19 mouse cellular contexts compared by ENCODE assay signal in genomic region chr6:95446151-95446550, GRCm38 (mm10).
DNase-seq lines count a peak whose midpoint lies in the region; ATAC-seq and TF ChIP-seq lines count a peak whose summit lies in the region.
"Had no signal": no experiment of that assay in that cellular context is flagged by ENCODE, and none has a peak within 500 bp of the region (broad histone marks: within the 10 kb centered on the region; RNA-seq: fewer than 3 reads in every experiment).

No protein-coding gene starts in this region.

- TF ChIP-seq EP300 in liver, postnatal 0 days (IDR thresholded peaks at IDR 0.05; ENCODE audit: low read depth) = no peak

- WGBS in liver, adult 2 months = 76% methylated on average over 2 of the region's 2 CpGs
- WGBS in liver, postnatal 0 days (ENCODE audit: insufficient replicate concordance) = 61% methylated on average over 2 of the region's 2 CpGs

- H3K4me2 ChIP-seq in liver, postnatal 0 days (ENCODE audit: low read depth, low read length) = no peak overlapping the region
- H3K4me2 ChIP-seq: embryonic facial prominence, embryonic 12.5 days; forebrain, embryonic 13.5 days; forebrain, embryonic 15.5 days had no signal

- no peaks in the 10 kb centered on the region for H3K9me3 ChIP-seq in liver, postnatal 0 days (ENCODE audit: low read length)
- no peaks in the 10 kb centered on the region for H3K9me3 ChIP-seq in ES-E14 (ENCODE audit: control insufficient read depth, insufficient read depth, low read depth, low read length)
- H3K9me3 ChIP-seq: embryonic facial prominence, embryonic 10.5 days; embryonic facial prominence, embryonic 12.5 days; forebrain, embryonic 13.5 days; forebrain, embryonic 15.5 days had no signal

- no peak overlapping the region for H3K4me3 ChIP-seq in liver, adult 2 months (ENCODE audit: insufficient read depth, low read depth, low read length)
- no peak overlapping the region for H3K4me3 ChIP-seq in liver, postnatal 0 days (ENCODE audit: low read depth, low read length)
- H3K4me3 ChIP-seq in ES-E14 (ENCODE audit: insufficient read depth in 1 of 2, low read depth in 1 of 2, low read length in 2 of 2, poor library complexity in 1 of 2, severe bottlenecking in 1 of 2) = no peak overlapping the region
- H3K4me3 ChIP-seq: embryonic facial prominence, embryonic 10.5 days; embryonic facial prominence, embryonic 12.5 days; forebrain, embryonic 13.5 days; forebrain, embryonic 15.5 days had no signal

- no peaks in the 10 kb centered on the region for H3K4me1 ChIP-seq in liver, adult 2 months (ENCODE audit: control insufficient read depth, insufficient read depth, low read length)
- H3K4me1 ChIP-seq in liver, postnatal 0 days (ENCODE audit: insufficient read depth) = no peaks in the 10 kb centered on the region
- no peaks in the 10 kb centered on the region for H3K4me1 ChIP-seq in ES-E14 (ENCODE audit: control insufficient read depth in 2 of 2, insufficient read depth in 2 of 2, low read length in 2 of 2, poor library complexity in 1 of 2)
- H3K4me1 ChIP-seq: embryonic facial prominence, embryonic 10.5 days; embryonic facial prominence, embryonic 12.5 days; forebrain, embryonic 13.5 days; forebrain, embryonic 15.5 days had no signal

- no peaks in the 10 kb centered on the region for H3K79me2 ChIP-seq in liver, adult 2 months (ENCODE audit: control insufficient read depth, insufficient read depth, low read length)

- no peaks in the 10 kb centered on the region for H3K36me3 ChIP-seq in liver, adult 2 months (ENCODE audit: control insufficient read depth, insufficient read depth, low read length)
- H3K36me3 ChIP-seq in liver, postnatal 0 days (replicated peaks; ENCODE audit: insufficient read depth, low read length) = no peaks in the 10 kb centered on the region
- H3K36me3 ChIP-seq in ES-E14 (ENCODE audit: control insufficient read depth, insufficient read depth, low read length, poor library complexity, severe bottlenecking) = no peaks in the 10 kb centered on the region
- H3K36me3 ChIP-seq: embryonic facial prominence, embryonic 10.5 days; embryonic facial prominence, embryonic 12.5 days; forebrain, embryonic 15.5 days had no signal

- peak; percentile 6 for DNase-seq in liver, adult 2 months (ENCODE audit: extremely low read depth, low read depth, low spot score)
- DNase-seq in liver, postnatal 0 days = no peak
- DNase-seq in ES-E14 (ENCODE audit: low read depth, low spot score) = peak; percentile 19
- DNase-seq in spleen, postnatal 14 days (ENCODE audit: low spot score in 2 of 2) = no peak
- no peak for DNase-seq in spleen, postnatal 10 days (ENCODE audit: low spot score in 2 of 2)
- DNase-seq: adrenal gland, adult 8-10 months; adrenal gland, postnatal 14 days; adrenal gland, postnatal 36 days; cerebellum, adult 11-12 months; cerebellum, adult 2 months; cerebellum, adult 9-10 months; cerebellum, postnatal 10 days; cerebellum, postnatal 25 days; forebrain, postnatal 0 days had no signal

- TF ChIP-seq CTCF in liver, adult 2 months (IDR thresholded peaks at IDR 0.05; ENCODE audit: low read depth, low read length) = no peak
- no peak for TF ChIP-seq CTCF in liver, postnatal 0 days (IDR thresholded peaks at IDR 0.05; ENCODE audit: low read depth)

- no peak overlapping the region for H3K9ac ChIP-seq in liver, adult 2 months (ENCODE audit: low read depth, low read length)
- H3K9ac ChIP-seq in liver, postnatal 0 days (replicated peaks) = no peak overlapping the region
- H3K9ac ChIP-seq in ES-E14 (ENCODE audit: insufficient read depth, low read depth, low read length, poor library complexity, severe bottlenecking) = no peak overlapping the region
- H3K9ac ChIP-seq: embryonic facial prominence, embryonic 12.5 days; forebrain, embryonic 13.5 days; forebrain, embryonic 15.5 days; forebrain, postnatal 0 days had no signal

- ATAC-seq in liver, postnatal 0 days = no peak
- ATAC-seq: activated CD4-positive, CD25-positive, alpha-beta regulatory T cell, adult 4 months; forebrain, embryonic 13.5 days; forebrain, embryonic 15.5 days; forebrain, postnatal 0 days had no signal

- no peaks in the 10 kb centered on the region for H3K27me3 ChIP-seq in liver, adult 2 months (ENCODE audit: control insufficient read depth, insufficient read depth, low read length)
- H3K27me3 ChIP-seq in liver, postnatal 0 days (ENCODE audit: insufficient read depth, low read length) = no peaks in the 10 kb centered on the region
- H3K27me3 ChIP-seq: embryonic facial prominence, embryonic 12.5 days; forebrain, embryonic 13.5 days; forebrain, embryonic 15.5 days had no signal

- TF ChIP-seq POLR2A in liver, adult 2 months (IDR thresholded peaks at IDR 0.05; ENCODE audit: extremely low read depth, insufficient read depth, low read length) = no peak

- in situ Hi-C loops in ES-E14 (cut with MboI; ENCODE audit: low sequenced_read_pairs in 2 of 2, unreplicated experiment in 2 of 2) = no loop called here

- no peak overlapping the region for H3K27ac ChIP-seq in liver, adult 2 months (replicated peaks; ENCODE audit: insufficient read depth, low read depth, low read length)
- no peak overlapping the region for H3K27ac ChIP-seq in liver, postnatal 0 days (ENCODE audit: low read depth)
- H3K27ac ChIP-seq in ES-E14 (ENCODE audit: insufficient read depth, low read depth, low read length, poor library complexity, severe bottlenecking) = no peak overlapping the region
- H3K27ac ChIP-seq: embryonic facial prominence, embryonic 10.5 days; embryonic facial prominence, embryonic 12.5 days; forebrain, embryonic 13.5 days; forebrain, embryonic 15.5 days had no signal

TF ChIP-seq in ES-E14, 5 proteins besides CTCF, POLR2A, EP300 and RAD21:
- TF ChIP-seq ZNF384 (IDR thresholded peaks at IDR 0.05; ENCODE audit: low read depth, low read length) = no peak
- TF ChIP-seq HCFC1 (IDR thresholded peaks at IDR 0.05; ENCODE audit: borderline replicate concordance, insufficient read depth, low read length) = no peak
- no peak for TF ChIP-seq ZC3H11A (IDR thresholded peaks at IDR 0.05; ENCODE audit: borderline replicate concordance, low read depth, low read length)
- TF ChIP-seq CHD2 (IDR thresholded peaks at IDR 0.05; ENCODE audit: low read depth, low read length) = no peak
- TF ChIP-seq MAFK (IDR thresholded peaks at IDR 0.05; ENCODE audit: insufficient read depth, low read depth, low read length) = no peak
TF ChIP-seq in ES-E14: peak in this region for 0.

Comparison
In these comparisons a context has a peak if more than half of its experiments do, and no peak if none do; other contexts are left out.
1. DNase-seq: peak in liver, adult 2 months (single experiment) and ES-E14 (single experiment); none in liver, postnatal 0 days (single experiment), spleen, postnatal 14 days (0 of 2) and spleen, postnatal 10 days (0 of 2).